Mouse (Mus musculus) cortical plate, adult 2 months (tissue): ENCODE data around the gene Tbc1d4.

Experiments used
- CTCF ChIP-seq: fragments of 200-500 bp; IDR thresholded peaks from 2 replicates; pipeline ENCODE4 v1.5.1; 2011; ENCODE audit warnings: mild to moderate bottlenecking, control low read depth, low read length; ENCODE audit not compliant: insufficient read depth; ENCODE audit errors: extremely low read depth
- POLR2A ChIP-seq: fragments of 200-500 bp; IDR thresholded peaks from 2 replicates; pipeline ENCODE4 v1.6.1; 2011; ENCODE audit warnings: mild to moderate bottlenecking, low read length, control low read depth; ENCODE audit not compliant: insufficient read depth; ENCODE audit errors: extremely low read depth

DNA sequence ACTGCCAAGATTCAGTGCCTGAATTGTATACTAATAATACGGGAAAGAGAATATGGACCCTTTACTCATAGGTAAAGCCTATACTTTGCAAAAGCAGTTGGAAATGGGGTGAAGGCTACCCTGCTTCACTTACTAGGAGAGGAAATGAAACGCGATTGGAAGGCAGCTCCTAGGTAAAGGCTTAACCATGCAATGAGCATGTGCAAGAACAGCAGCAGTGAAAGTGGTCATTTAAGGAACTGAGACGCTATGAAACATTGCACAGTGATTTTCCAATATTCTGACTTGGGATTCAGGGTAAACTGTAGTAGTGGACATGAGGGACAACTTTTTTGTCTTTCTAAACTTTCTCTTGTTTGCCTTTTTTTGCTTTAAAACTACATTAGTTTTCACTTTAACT, 140.8 kb downstream of the Tbc1d4 start:
- no peak for TF ChIP-seq CTCF
- no peak for TF ChIP-seq POLR2A
